Mouse (Mus musculus) activated CD4-positive, CD25-positive, alpha-beta regulatory T cell, adult 4 months (primary cell): ENCODE measurements around the gene Hscb. TPM values are rescaled to one million over a fixed set of nuclear protein-coding genes. Genes with fewer than 3 reads are reported as not detected.

Experiments used
- ATAC-seq: one replicate; pipeline ENCODE4 v1.8.0; 2017
- polyA plus RNA-seq, 2 experiments: library from polyadenylated mRNA; unstranded; fragments of 100-300 nt; shearing (Covaris generic); gene quantifications; one replicate each; pipeline ENCODE4 v1.2.1; 2017

Gene Hscb
- polyA plus RNA-seq, 2 experiments from 2014 or later = 54.5 to 54.9 TPM

DNA sequence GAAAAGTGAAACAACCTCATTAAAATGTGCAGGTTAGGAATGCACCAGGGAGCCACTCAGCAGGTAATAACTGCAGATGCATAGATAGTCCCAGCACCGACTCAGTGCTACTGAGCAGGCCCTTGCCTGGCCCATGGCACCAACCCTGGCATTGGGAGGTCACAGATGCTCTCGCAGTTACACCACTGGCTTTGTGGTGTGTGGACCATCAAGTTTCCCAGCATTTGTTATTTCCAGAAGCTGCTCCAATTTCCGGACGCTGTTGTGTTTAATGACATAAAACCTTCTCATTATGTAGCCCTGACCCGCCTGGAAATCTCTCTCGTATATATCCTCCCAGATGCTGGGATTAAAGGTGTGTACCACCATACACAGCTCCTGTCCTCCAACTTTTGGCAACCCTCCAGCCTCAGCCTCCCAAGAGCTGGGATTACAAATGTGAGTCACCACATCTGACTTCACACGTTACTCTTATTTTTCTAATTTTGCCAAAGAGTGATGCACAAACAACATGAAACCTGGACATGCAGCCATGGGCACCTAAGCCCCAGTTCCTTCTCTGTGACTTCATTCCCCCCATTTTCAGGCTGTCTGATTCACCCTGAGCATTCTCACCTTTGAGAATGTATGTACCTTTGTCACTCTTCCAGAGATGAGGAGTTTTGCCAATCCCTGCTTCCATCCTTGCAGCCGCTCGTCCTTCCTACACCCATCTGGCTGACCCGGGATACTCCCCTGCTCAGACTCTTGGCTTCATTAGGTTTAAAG, 58.6 kb downstream of the Hscb start:
- ATAC-seq = no peak

DNA sequence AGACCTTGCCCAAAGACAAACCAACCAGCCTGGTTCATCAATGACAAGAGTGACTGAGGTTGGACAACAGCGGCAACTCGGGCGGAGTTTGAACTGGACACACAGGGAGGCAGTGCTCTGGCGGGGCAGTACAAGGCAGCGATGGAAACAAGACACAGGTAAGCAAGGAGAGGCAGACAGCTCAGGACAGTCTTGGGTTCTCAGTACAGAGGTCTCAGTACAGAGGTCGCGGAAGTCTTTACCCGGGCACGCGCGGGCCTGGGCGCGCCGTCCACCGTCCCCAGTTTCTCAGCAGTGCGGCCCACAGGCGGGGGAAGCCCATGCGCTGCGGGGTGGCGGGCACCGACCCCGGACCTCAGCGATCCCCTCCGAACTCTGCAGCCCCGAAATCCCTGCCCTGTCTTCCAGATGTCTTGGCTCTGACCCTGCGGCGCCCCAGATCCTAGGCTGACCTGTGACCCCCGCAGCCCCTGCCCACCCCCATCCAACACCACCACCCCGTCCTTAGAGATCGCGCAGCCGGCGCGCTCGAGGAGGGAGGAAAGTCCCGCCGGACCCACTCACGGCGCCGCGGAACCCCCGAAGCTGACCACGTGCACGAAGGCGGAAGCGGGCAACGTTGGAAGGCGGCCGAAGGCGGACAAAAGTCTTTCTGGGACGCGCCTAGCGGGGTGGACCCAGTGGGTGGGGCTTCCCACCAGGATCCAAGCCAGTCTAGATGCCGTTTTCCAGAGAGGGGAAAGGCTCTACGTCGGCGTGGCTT, 59.4 kb downstream of the Hscb start, which contains the start of gene Pus1:
Gene Pus1, minus strand, starts transcription at position 662 of the 763 bp plus-strand sequence.
- ATAC-seq = peak; percentile 73

- ATAC-seq = no peak
These were observed 60.1 kb downstream of the Hscb start for GRCm38 (mm10) chr5:110779276-110779997.

Other genes with a start within 250 kb of the Hscb start
- 10 to 100 TPM; 38.9 to 43.6 TPM for gene Noc4l, start 186.4 kb downstream of the Hscb start, polyA plus RNA-seq
- gene Ddx51, start 186.3 kb downstream of the Hscb start, polyA plus RNA-seq = 1 to 10 TPM; 2.9 to 3.8 TPM
- 10 to 100 TPM; 51.5 to 75.1 TPM for gene Ep400, start 69.1 kb downstream of the Hscb start, polyA plus RNA-seq
- gene Pus1, start 59.1 kb downstream of the Hscb start, polyA plus RNA-seq = 10 to 100 TPM; 22.0 to 33.8 TPM
- 10 to 100 TPM; 10.8 to 10.9 TPM for gene Ulk1, start 29.7 kb downstream of the Hscb start, polyA plus RNA-seq
- gene Chek2, start 202 bp upstream of the Hscb start, polyA plus RNA-seq = 10 to 100 TPM in 1 of 2 experiments, 1 to 10 TPM in 1; 7.4 to 10.6 TPM
- 1 to 10 TPM; 1.9 to 2.6 TPM for gene Ttc28, start 40.0 kb upstream of the Hscb start, polyA plus RNA-seq